Mouse (Mus musculus) cerebellum, postnatal 25 days (tissue): ENCODE results near the gene Rnf144a.
A peak's percentile ranks its signal among the peaks of the same experiment; 100 is the strongest.

Source experiments
- DNase-seq, 2 experiments: peaks; one replicate each; pipeline ENCODE4 v3.0.0; 2021; ENCODE audit warnings: mixed read lengths in 2 of 2

The Rnf144a gene

GRCm38 (mm10) chr12:26367361-26367760 lies 47.7 kb downstream of the Rnf144a start:
- no peak for DNase-seq

- peak in 1 of 2 experiments; percentile 26 for DNase-seq
Observed at GRCm38 (mm10) chr12:26366372-26366771, 48.7 kb downstream of the Rnf144a start.

- peak in 1 of 2 experiments; percentile 47 for DNase-seq
Observed at GRCm38 (mm10) chr12:26365531-26366315, 49.3 kb downstream of the Rnf144a start.

- DNase-seq = peak; percentile 96 to 97
Observed at GRCm38 (mm10) chr12:26364822-26365221, 50.2 kb downstream of the Rnf144a start.

GRCm38 (mm10) chr12:26360946-26361523 lies 54.0 kb downstream of the Rnf144a start:
- no peak for DNase-seq

GRCm38 (mm10) chr12:26359817-26360216 lies 55.2 kb downstream of the Rnf144a start:
- DNase-seq = peak; percentile 63 to 81

- DNase-seq = no peak
Observed at GRCm38 (mm10) chr12:26359241-26359640, 55.8 kb downstream of the Rnf144a start.

GRCm38 (mm10) chr12:26357246-26357645 lies 57.8 kb downstream of the Rnf144a start:
- DNase-seq = no peak

- no peak for DNase-seq
Observed at GRCm38 (mm10) chr12:26356191-26356590, 58.9 kb downstream of the Rnf144a start.

GRCm38 (mm10) chr12:26351321-26351720 lies 63.7 kb downstream of the Rnf144a start:
- DNase-seq = peak; percentile 29 to 32

GRCm38 (mm10) chr12:26344408-26344807 lies 70.6 kb downstream of the Rnf144a start:
- DNase-seq = no peak

- no peak for DNase-seq
Observed at GRCm38 (mm10) chr12:26343131-26343530, 71.9 kb downstream of the Rnf144a start.

GRCm38 (mm10) chr12:26342663-26343062 lies 72.4 kb downstream of the Rnf144a start:
- DNase-seq = no peak

- DNase-seq = no peak
Observed at GRCm38 (mm10) chr12:26342086-26342485, 73.0 kb downstream of the Rnf144a start.

- DNase-seq = no peak
Observed at GRCm38 (mm10) chr12:26340621-26341020, 74.4 kb downstream of the Rnf144a start.

- no peak for DNase-seq
Observed at GRCm38 (mm10) chr12:26339886-26340285, 75.2 kb downstream of the Rnf144a start.

- DNase-seq = no peak
Observed at GRCm38 (mm10) chr12:26339181-26339580, 75.9 kb downstream of the Rnf144a start.

- DNase-seq = no peak
Observed at GRCm38 (mm10) chr12:26333678-26334077, 81.4 kb downstream of the Rnf144a start.

GRCm38 (mm10) chr12:26331048-26331447 lies 84.0 kb downstream of the Rnf144a start:
- DNase-seq = peak; percentile 25 to 36

GRCm38 (mm10) chr12:26329756-26330155 lies 85.3 kb downstream of the Rnf144a start:
- DNase-seq = no peak

GRCm38 (mm10) chr12:26329031-26329675 lies 85.9 kb downstream of the Rnf144a start:
- no peak for DNase-seq

GRCm38 (mm10) chr12:26323783-26324364 lies 91.2 kb downstream of the Rnf144a start:
- DNase-seq = no peak

GRCm38 (mm10) chr12:26316261-26316660 lies 98.8 kb downstream of the Rnf144a start:
- DNase-seq = no peak
